Mouse (Mus musculus) v-Abl transformed pro-B cells (cell line): Measurements from ENCODE around the gene Mybphl.

Experiments used
- in situ Hi-C, 2 experiments: fragments of 400-800 bp; cut with MboI; formaldehyde crosslinking; loops; one replicate each; pipeline ENCODE4 v1.15.1; 2025; ENCODE audit not compliant: unreplicated experiment in 2 of 2

The Mybphl gene

DNA sequence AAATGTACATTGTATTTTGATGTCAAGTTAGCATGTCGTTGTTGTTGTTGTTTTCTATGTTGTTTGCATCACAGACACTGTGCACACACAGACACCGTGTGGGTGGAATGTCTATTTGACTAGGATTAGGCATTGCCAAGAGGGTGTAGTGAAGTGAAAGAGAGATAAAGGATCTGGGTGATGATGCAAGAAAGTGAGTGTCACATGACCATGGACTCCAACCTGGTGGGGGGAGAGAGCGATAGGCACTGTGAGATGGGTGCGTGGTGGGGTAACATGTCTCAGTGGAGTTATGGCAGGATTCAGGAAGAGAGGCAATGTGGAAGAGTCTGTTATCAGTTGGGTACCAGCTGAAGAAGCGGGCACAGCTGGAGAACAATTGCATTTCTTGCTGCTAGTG is 4.0 kb downstream of the Mybphl start:
- in situ Hi-C loops = no loop called here

DNA sequence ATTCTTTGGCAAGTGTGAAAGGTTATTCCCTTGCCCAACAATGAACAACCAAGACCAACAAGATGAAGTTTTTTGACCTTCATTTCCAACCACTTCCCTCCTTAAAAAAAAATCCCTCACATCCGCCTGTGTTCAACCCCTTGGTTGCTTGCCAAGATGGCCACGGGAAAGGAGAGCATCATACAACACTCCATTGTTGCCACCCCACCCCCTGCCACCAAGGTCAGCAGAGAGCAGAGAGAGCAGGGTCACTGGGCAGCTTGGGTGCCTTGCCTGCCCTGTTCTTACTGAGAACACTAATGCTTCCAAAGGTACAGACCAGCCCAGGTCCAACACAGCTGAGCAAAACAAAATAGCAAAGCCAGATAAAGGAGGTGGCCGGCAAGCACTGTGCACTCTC is 7.6 kb downstream of the Mybphl start:
- in situ Hi-C loops = no loop called here

DNA sequence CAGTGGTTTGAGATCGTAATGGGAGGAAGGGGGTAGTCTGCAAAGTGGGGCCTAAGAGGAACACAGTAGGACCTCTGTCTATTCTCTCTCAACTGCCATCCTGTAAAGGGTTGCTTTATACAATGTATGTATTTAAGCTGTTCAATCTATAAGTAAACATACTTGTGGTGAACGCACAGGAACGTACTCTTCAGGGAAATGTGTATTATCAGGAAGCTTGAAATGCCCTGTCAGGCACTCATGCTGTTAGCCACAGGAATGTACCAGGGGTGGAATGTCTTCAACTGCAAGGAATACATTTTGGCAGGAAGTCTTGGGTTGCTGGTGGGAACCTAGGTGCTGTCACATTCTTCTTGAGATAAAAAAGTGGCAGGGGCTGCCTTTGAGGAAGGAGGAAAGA is 8.0 kb downstream of the Mybphl start:
- in situ Hi-C loops = no loop called here

- in situ Hi-C loops = no loop called here
Measured at GRCm38 (mm10) chr3:108378875-108379663, 14.4 kb downstream of the Mybphl start.

- in situ Hi-C loops = loop anchor here in 1 of 2 experiments (5.0 kb wide), 1 partner anchor 173 kb away; no protein-coding TSS in a partner anchor
Measured at GRCm38 (mm10) chr3:108380695-108381094, 16.0 kb downstream of the Mybphl start.

DNA sequence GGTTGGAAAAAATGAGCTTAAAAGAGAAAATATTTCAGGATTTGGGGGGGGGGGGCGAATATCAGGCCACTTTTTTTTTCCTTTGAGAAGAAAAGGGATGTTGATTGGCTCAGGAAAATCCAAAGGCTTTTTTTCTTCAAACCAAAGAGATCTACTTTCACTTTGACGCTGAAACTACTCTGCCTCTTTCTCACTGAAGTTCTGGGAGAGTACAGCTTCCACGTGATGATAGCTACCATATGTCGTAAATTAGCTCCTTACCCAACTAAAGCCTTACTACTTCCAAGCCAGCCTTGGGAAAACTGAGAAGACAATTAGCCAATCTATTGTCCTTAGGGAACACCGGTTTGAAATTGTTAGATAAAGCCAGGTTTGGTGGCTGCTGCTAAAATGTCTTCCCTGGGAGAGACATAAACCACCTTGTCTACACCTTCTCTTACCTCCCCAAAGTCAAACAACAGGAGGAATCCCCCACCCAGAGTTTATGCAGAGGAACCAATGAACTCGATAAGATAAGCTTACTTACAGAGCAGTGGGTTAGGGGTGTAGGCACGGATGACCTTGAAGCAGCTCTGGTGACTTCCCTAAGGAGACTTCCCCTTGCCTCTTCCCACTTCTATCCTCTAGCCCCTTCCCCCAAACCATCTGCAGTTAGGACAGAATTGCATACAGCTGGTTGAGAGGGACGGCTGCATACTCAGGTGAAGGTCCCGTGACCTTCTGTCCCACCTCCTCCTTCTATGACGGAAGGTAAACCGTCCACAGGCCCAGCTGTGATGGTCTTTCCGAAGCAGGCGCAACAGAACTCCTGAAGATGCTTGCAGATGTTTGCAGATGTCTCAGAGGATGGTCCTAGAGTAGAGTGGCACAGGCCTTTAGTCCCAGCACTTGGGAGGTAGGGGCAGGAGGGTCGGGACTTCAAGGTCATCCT is 17.5 kb downstream of the Mybphl start:
- in situ Hi-C loops = loop anchor here in 1 of 2 experiments (5.0 kb wide), 1 partner anchor 175 kb away; no protein-coding TSS in a partner anchor

DNA sequence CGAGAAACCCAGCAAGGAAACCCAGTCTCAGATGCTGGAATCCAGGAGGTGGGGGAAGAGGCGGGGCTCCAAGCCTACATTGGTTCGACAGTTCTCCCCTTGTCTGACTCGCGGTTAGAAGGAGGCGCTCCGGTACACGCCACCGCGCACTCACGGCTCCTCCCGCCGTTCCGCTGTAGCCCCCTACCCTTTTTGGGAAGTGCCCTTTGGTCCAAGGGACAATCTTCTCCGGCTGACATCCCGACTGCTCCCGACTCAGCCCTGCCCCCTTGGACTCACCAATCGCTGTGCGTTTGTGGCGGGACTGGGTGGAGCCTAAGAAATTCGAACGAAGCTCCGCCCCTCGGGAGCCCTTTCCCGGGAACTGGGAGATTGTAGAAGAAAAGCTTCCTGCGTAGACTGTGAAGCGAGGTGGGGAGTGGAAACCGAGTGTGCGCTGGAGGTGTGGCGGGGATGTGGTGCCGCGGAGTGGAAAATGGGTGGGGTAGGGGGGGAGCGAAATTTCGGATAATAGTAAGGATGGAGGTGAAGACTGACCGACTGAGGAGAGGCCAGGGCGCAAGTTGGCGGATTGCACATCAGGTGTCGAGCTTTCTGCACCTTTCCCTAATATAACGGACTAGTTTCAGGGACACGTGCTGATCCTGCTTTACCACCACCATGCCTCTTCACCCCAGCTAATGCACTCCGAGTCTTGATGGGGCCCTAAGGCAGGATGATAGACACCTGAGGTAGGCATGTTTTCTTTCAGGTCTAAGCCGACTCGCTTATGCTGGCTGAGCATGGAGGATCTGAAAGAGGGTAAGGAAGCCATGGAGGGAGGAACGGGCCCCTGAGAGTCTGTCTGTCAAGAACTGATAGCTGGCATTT is 19.0 kb downstream of the Mybphl start, which contains the start of gene Psrc1:
TSS of gene Psrc1 (plus strand) at position 355 of the 870 bp plus-strand sequence.
- in situ Hi-C loops = loop anchor here in 1 of 2 experiments (5.0 kb wide), 1 partner anchor 176 kb away; no protein-coding TSS in a partner anchor

DNA sequence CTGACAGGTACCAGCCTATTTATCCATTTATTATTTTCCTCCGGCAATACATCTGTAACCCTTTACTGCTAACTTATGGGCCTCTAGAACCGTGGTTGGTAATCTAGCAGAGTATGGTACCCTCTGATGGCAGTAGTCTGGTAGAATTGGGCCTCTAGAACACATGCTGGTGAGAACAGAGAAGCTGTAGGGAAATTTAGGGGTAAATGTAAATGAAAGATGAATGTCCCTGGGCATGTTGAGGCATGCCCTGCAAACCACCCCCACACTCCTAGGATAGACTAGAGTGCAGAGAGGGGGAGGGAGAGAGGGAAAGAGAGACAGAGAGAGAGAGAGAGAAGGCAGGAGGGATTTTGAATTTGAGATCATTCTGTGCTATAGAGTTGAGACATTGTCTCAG is 19.7 kb downstream of the Mybphl start:
- in situ Hi-C loops = loop anchor here in 1 of 2 experiments (5.0 kb wide), 1 partner anchor 177 kb away; no protein-coding TSS in a partner anchor

GRCm38 (mm10) chr3:108386186-108386585 is 21.5 kb downstream of the Mybphl start:
- in situ Hi-C loops = loop anchor here (5.0 kb wide), 3 partner anchors 109 to 224 kb away; partner anchors contain the start of gene Atxn7l2 (in 1 of the 2)

DNA sequence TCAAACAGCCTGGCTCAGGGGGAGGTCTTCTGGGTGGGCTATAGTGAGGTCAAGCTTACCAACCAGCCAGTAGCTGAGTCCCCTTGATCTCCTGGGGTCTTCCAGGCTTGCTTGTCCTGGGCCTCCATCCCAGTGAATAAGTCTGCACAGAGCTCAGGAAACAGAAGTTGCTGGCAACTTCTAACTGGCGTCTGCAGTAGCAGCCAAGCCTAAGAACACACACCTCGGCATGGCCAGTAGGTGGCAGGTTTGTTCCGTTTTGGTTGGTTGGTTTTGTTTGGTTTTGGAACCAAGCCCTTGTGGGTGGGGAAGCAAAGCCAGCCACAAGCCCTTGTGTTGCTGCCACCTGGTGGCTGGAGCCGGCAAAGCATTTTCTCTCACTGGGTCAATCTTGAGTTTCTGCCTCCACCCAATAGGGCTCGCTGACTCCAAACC is 24.4 kb downstream of the Mybphl start:
- in situ Hi-C loops = loop anchor here (5.0 kb wide), 3 partner anchors 112 to 227 kb away; partner anchors contain the start of gene Atxn7l2 (in 1 of the 2)

DNA sequence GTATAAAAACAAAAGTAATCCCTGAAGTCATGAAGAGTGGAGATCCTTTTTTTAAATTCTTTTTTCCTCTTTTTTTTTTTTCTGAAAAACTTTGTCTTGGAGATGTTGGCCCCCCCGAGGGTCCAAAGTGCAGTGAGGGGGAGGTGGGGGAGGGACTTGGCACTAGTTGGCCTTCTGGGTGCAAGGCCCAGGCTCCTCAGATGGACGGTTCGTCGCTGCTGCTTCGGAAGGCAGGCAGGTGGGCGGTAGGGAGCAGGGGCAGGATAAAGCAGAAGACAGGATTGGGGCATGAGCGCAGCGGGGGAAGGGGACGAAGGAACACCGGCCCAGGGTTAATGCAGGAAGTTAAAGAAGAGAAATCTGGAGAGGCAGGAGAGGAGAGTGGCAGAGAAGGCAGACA is 27.6 kb downstream of the Mybphl start:
- in situ Hi-C loops = no loop called here

DNA sequence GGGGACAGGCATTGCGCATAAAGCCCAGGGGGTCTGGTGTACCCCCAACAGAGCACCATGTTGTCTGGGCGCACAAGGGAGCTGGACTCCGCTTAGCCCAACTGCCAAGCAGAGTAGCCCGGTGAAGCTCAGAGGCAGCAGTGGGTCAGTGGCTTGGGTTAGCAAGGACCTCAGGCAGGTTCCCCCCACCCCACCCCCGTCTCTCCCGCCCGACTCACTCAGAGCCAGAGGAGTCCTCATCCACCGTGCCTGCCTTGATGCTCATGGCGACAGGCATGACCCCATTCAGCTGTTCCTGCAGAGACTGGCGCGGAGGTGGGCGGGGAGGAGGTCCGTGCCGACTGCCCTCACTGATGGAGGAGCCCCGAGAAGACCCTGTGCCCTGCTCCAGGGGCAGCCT is 28.1 kb downstream of the Mybphl start:
- in situ Hi-C loops = no loop called here

DNA sequence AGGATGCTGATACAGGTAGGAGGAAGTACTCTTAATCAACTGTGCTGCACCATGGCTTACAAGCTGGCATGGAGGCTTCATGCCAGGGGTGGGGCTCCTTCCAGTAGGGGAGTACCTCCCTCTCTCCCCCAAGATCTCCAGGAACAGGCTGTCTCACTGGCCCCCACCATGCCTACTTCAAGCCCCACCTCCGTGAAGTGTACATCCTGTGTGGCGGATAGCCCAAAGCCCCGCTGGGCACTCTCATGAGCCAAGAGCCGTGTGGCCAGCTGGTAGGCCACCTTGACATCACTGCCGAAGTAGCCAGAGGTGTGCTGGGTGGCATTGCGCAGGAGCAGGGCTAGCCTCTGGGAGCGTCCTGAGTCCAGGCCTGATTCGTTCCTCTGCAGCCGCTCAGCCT is 33.6 kb downstream of the Mybphl start:
- in situ Hi-C loops = loop anchor here in 1 of 2 experiments (5.0 kb wide), 1 partner anchor 121 kb away; no protein-coding TSS in a partner anchor

- in situ Hi-C loops = loop anchor here (5.0 to 10.0 kb wide), 5 partner anchors 154 to 1094 kb away; no protein-coding TSS in a partner anchor
Measured at GRCm38 (mm10) chr3:108400442-108400841, 35.7 kb downstream of the Mybphl start.

- in situ Hi-C loops = loop anchor here (5.0 to 10.0 kb wide), 5 partner anchors 153 to 1093 kb away; no protein-coding TSS in a partner anchor
Measured at GRCm38 (mm10) chr3:108401692-108402527, 37.2 kb downstream of the Mybphl start.

GRCm38 (mm10) chr3:108402528-108402920 is 37.8 kb downstream of the Mybphl start:
- in situ Hi-C loops = loop anchor here (5.0 to 10.0 kb wide), 5 partner anchors 152 to 1092 kb away; no protein-coding TSS in a partner anchor

GRCm38 (mm10) chr3:108405536-108406305 is 41.0 kb downstream of the Mybphl start:
- in situ Hi-C loops = loop anchor here (10.0 kb wide), 4 partner anchors 149 to 1089 kb away; no protein-coding TSS in a partner anchor
